Comparison of ENCODE assay signal across 14 mouse cellular contexts in the genomic region with DNA sequence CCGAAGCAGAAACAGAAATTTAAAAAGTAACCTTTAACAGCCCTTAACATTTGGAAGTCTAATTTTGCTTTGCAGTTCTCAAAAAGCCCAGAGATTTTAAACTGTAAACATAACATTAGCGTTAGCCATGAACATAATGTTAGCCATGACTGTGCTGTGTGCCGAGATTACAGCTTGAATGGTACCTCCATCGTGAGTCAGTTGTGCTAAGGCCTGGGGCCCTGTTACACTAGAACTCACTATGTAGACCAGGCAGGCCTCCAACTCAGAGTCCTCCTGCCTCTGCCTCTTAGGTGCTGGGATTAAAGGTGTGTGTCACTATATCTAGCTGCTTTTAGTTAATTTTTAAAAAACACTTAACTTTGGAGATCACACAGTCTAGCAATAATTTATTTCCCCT. TPM values are rescaled to one million over a fixed set of nuclear protein-coding genes. Genes with fewer than 3 reads are reported as not detected.
A peak's percentile ranks its signal among the peaks of the same experiment; 100 is the strongest.
DNase-seq lines count a peak whose midpoint lies in the region; ATAC-seq and TF ChIP-seq lines count a peak whose summit lies in the region.
"Had no signal": no experiment of that assay in that cellular context is flagged by ENCODE, and none has a peak within 500 bp of the region (broad histone marks: within the 10 kb centered on the region; RNA-seq: fewer than 3 reads in every experiment).

No protein-coding gene starts in this region.

- TF ChIP-seq CTCF in left cerebral cortex, adult 2 months (IDR thresholded peaks at IDR 0.05), result no peak

- peak overlapping the region; percentile 68 for H3K27ac ChIP-seq in heart, embryonic 16.5 days (ENCODE audit: low read length)
- H3K27ac ChIP-seq in left cerebral cortex, adult 2 months, result peak overlapping the region; percentile 4; the same call in 1 of the 2 replicates
- H3K27ac ChIP-seq in liver, embryonic 12.5 days, result peak overlapping the region; percentile 90
- no peak overlapping the region for H3K27ac ChIP-seq in midbrain, embryonic 13.5 days
- H3K27ac ChIP-seq: neural tube, embryonic 12.5 days had no signal

- no peak overlapping the region for H3K4me3 ChIP-seq in heart, embryonic 16.5 days (ENCODE audit: low read length)
- H3K4me3 ChIP-seq in left cerebral cortex, adult 2 months, result no peak overlapping the region
- no peak overlapping the region for H3K4me3 ChIP-seq in liver, embryonic 12.5 days
- no peak overlapping the region for H3K4me3 ChIP-seq in midbrain, embryonic 13.5 days (replicated peaks)
- H3K4me3 ChIP-seq: neural tube, embryonic 12.5 days had no signal

- H3K9ac ChIP-seq in heart, embryonic 16.5 days (ENCODE audit: low read length), result peak overlapping the region; percentile 18; the same call in 1 of the 2 replicates
- no peak overlapping the region for H3K9ac ChIP-seq in liver, embryonic 12.5 days
- no peak overlapping the region for H3K9ac ChIP-seq in midbrain, embryonic 13.5 days (replicated peaks)
- H3K9ac ChIP-seq: neural tube, embryonic 12.5 days had no signal

- H3K4me1 ChIP-seq in heart, embryonic 16.5 days (ENCODE audit: control insufficient read depth, insufficient read depth, low read length), result peaks cover 31% of the 10 kb centered on the region
- peaks cover 75% of the 10 kb centered on the region for H3K4me1 ChIP-seq in liver, embryonic 12.5 days
- H3K4me1 ChIP-seq in midbrain, embryonic 13.5 days (replicated peaks), result peaks cover 35% of the 10 kb centered on the region

- 74% methylated on average over 4 of the region's 4 CpGs for WGBS in heart, embryonic 16.5 days
- WGBS in liver, embryonic 12.5 days (ENCODE audit: insufficient replicate concordance), result 69% methylated on average over 4 of the region's 4 CpGs
- 84% methylated on average over 4 of the region's 4 CpGs for WGBS in midbrain, embryonic 13.5 days

- intact Hi-C loops in heart, postnatal 36 days (cut with DNase I), result loop anchor here (10.0 kb wide), 1 partner anchor 474 kb away; a partner anchor contains a TSS
- intact Hi-C loops in left cerebral cortex, adult 2 months (cut with DNase I), result loop anchor here (10.0 kb wide), 1 partner anchor 204 kb away; a partner anchor contains a TSS

- ATAC-seq in heart, embryonic 16.5 days (replicated peaks; ENCODE audit: extremely low read depth, insufficient read depth, low FRiP score), result no peak
- no peak for ATAC-seq in liver, embryonic 12.5 days
- ATAC-seq in midbrain, embryonic 13.5 days, result no peak
- ATAC-seq: hindbrain, embryonic 16.5 days had no signal

- H3K27me3 ChIP-seq in heart, embryonic 16.5 days (ENCODE audit: control insufficient read depth, insufficient read depth, low read length), result no peaks in the 10 kb centered on the region
- H3K27me3 ChIP-seq in liver, embryonic 12.5 days (replicated peaks), result no peaks in the 10 kb centered on the region
- no peaks in the 10 kb centered on the region for H3K27me3 ChIP-seq in midbrain, embryonic 13.5 days
- H3K27me3 ChIP-seq: neural tube, embryonic 12.5 days had no signal

- no peak overlapping the region for H3K4me2 ChIP-seq in heart, embryonic 16.5 days (ENCODE audit: low read depth, low read length)
- 0 out of 2 replicates have a peak overlapping the region, but pooled peaks have one; percentile 6 for H3K4me2 ChIP-seq in liver, embryonic 12.5 days
- H3K4me2 ChIP-seq in midbrain, embryonic 13.5 days (replicated peaks), result no peak overlapping the region
- H3K4me2 ChIP-seq: neural tube, embryonic 12.5 days had no signal

- DNase-seq in heart, postnatal 36 days, result no peak
- no peak for DNase-seq in left cerebral cortex, adult 2 months (ENCODE audit: extremely low spot score in 1 of 2, low spot score in 2 of 2)
- no peak for DNase-seq in left cerebral cortex, adult 18-20 months (ENCODE audit: low spot score in 2 of 2)
- DNase-seq in cerebellum, postnatal 10 days, result no peak
- DNase-seq: adrenal gland, postnatal 10 days; cerebellum, adult 18-20 months; lung, postnatal 14 days; right cerebral cortex, postnatal 4 days; thymus, adult 18-20 months had no signal

- no peaks in the 10 kb centered on the region for H3K36me3 ChIP-seq in heart, embryonic 16.5 days (ENCODE audit: control insufficient read depth, insufficient read depth)
- H3K36me3 ChIP-seq in liver, embryonic 12.5 days, result peaks cover 16% of the 10 kb centered on the region
- H3K36me3 ChIP-seq in midbrain, embryonic 13.5 days, result peaks cover 10% of the 10 kb centered on the region

- H3K9me3 ChIP-seq in heart, embryonic 16.5 days (replicated peaks; ENCODE audit: control insufficient read depth, low read length), result no peaks in the 10 kb centered on the region
- no peaks in the 10 kb centered on the region for H3K9me3 ChIP-seq in liver, embryonic 12.5 days (replicated peaks)
- no peaks in the 10 kb centered on the region for H3K9me3 ChIP-seq in midbrain, embryonic 13.5 days
- H3K9me3 ChIP-seq: neural tube, embryonic 12.5 days had no signal

RNA-seq across cellular contexts. Expression of a gene that starts 2.1 kb away (rescaled TPM):
- polyA plus RNA-seq in heart, embryonic 16.5 days (2015; fragmentation: Nextera tagmentation; extraction: Ambion mirVana), result 24.5 and 27.1 TPM in 2 replicates
- total RNA-seq in heart, postnatal 36 days (2021), result 10 to 100 TPM in 1 of 2 experiments, 1 to 10 TPM in 1; 7.5 to 10.9 TPM
- 10 to 100 TPM; 22.0 to 23.3 TPM for total RNA-seq in left cerebral cortex, adult 2 months (2021)
- 10 to 100 TPM; 20.0 to 20.4 TPM for total RNA-seq in left cerebral cortex, adult 18-20 months (2021)
- polyA plus RNA-seq in liver, embryonic 12.5 days (2016; fragmentation: Nextera tagmentation; extraction: Ambion mirVana), result 22.4 and 25.2 TPM in 2 replicates
- 42.6 and 43.8 TPM in 2 replicates for polyA plus RNA-seq in midbrain, embryonic 13.5 days (2015; fragmentation: Nextera tagmentation; extraction: Ambion mirVana)

RNA-seq across cellular contexts. Expression of a gene that starts 5.9 kb away (rescaled TPM):
- polyA plus RNA-seq in heart, embryonic 16.5 days (2015; fragmentation: Nextera tagmentation; extraction: Ambion mirVana), result 64.9 and 68.4 TPM in 2 replicates
- 100 to 1,000 TPM in 1 of 2 experiments, 10 to 100 TPM in 1; 97.1 to 105 TPM for total RNA-seq in heart, postnatal 36 days (2021)
- 10 to 100 TPM; 39.2 to 48.9 TPM for total RNA-seq in left cerebral cortex, adult 2 months (2021)
- total RNA-seq in left cerebral cortex, adult 18-20 months (2021), result 10 to 100 TPM; 38.4 to 49.2 TPM
- polyA plus RNA-seq in liver, embryonic 12.5 days (2016; fragmentation: Nextera tagmentation; extraction: Ambion mirVana), result 120 and 121 TPM in 2 replicates
- polyA plus RNA-seq in midbrain, embryonic 13.5 days (2015; fragmentation: Nextera tagmentation; extraction: Ambion mirVana), result 105 and 108 TPM in 2 replicates

RNA-seq across cellular contexts. Expression of a gene that starts 26.7 kb away (rescaled TPM):
- 28.2 and 32.7 TPM in 2 replicates for polyA plus RNA-seq in heart, embryonic 16.5 days (2015; fragmentation: Nextera tagmentation; extraction: Ambion mirVana)
- total RNA-seq in heart, postnatal 36 days (2021), result 10 to 100 TPM; 14.7 to 19.1 TPM
- 1 to 10 TPM; 7.2 TPM for total RNA-seq in left cerebral cortex, adult 2 months (2021)
- 1 to 10 TPM; 8.2 TPM for total RNA-seq in left cerebral cortex, adult 18-20 months (2021)
- polyA plus RNA-seq in liver, embryonic 12.5 days (2016; fragmentation: Nextera tagmentation; extraction: Ambion mirVana), result 16.7 and 17.0 TPM in 2 replicates
- polyA plus RNA-seq in midbrain, embryonic 13.5 days (2015; fragmentation: Nextera tagmentation; extraction: Ambion mirVana), result 20.2 and 22.9 TPM in 2 replicates

RNA-seq across cellular contexts. Expression of a gene that starts 27.0 kb away (rescaled TPM):
- 9.1 and 9.3 TPM in 2 replicates for polyA plus RNA-seq in heart, embryonic 16.5 days (2015; fragmentation: Nextera tagmentation; extraction: Ambion mirVana)
- 10 to 100 TPM in 1 of 2 experiments, 1 to 10 TPM in 1; 9.2 to 10.5 TPM for total RNA-seq in heart, postnatal 36 days (2021)
- 10 to 100 TPM; 21.2 to 26.8 TPM for total RNA-seq in left cerebral cortex, adult 2 months (2021)
- 10 to 100 TPM; 19.6 to 22.3 TPM for total RNA-seq in left cerebral cortex, adult 18-20 months (2021)
- polyA plus RNA-seq in liver, embryonic 12.5 days (2016; fragmentation: Nextera tagmentation; extraction: Ambion mirVana), result 3.5 and 3.7 TPM in 2 replicates
- 18.2 and 21.1 TPM in 2 replicates for polyA plus RNA-seq in midbrain, embryonic 13.5 days (2015; fragmentation: Nextera tagmentation; extraction: Ambion mirVana)

RNA-seq across cellular contexts. Expression of a gene that starts 28.6 kb away (rescaled TPM):
- polyA plus RNA-seq in heart, embryonic 16.5 days (2015; fragmentation: Nextera tagmentation; extraction: Ambion mirVana), result 4.6 and 6.4 TPM in 2 replicates
- 10 to 100 TPM; 16.5 to 17.2 TPM for total RNA-seq in heart, postnatal 36 days (2021)
- total RNA-seq in left cerebral cortex, adult 2 months (2021), result 10 to 100 TPM; 84.0 to 86.5 TPM
- total RNA-seq in left cerebral cortex, adult 18-20 months (2021), result 10 to 100 TPM; 79.6 to 82.2 TPM
- polyA plus RNA-seq in liver, embryonic 12.5 days (2016; fragmentation: Nextera tagmentation; extraction: Ambion mirVana), result 6.2 and 6.5 TPM in 2 replicates
- 11.9 and 13.0 TPM in 2 replicates for polyA plus RNA-seq in midbrain, embryonic 13.5 days (2015; fragmentation: Nextera tagmentation; extraction: Ambion mirVana)
